Mouse (Mus musculus) mesoderm, embryonic 11.5 days (tissue): ENCODE measurements around the gene Sult5a1.

Experiments used
- DNase-seq: peaks from one replicate; pipeline ENCODE4 v3.0.0-alpha.2; 2012; ENCODE audit warnings: low read depth, low spot score

The Sult5a1 gene

GRCm38 (mm10) chr8:123101735-123102685, 56.1 kb downstream of the Sult5a1 start, which contains the start of gene Rpl13:
Rpl13 (plus strand) TSS chr8:123102350.
- DNase-seq = peak; percentile 96

- no peak for DNase-seq
These were observed 56.9 kb downstream of the Sult5a1 start for GRCm38 (mm10) chr8:123101244-123101643.

GRCm38 (mm10) chr8:123100288-123100687, 57.8 kb downstream of the Sult5a1 start:
- no peak for DNase-seq

- DNase-seq = no peak
These were observed 60.1 kb downstream of the Sult5a1 start for GRCm38 (mm10) chr8:123097786-123098584.

GRCm38 (mm10) chr8:123097216-123097615, 60.9 kb downstream of the Sult5a1 start:
- DNase-seq = no peak
